Mouse (Mus musculus) ES-Bruce4 (cell line): ENCODE data around the gene Coro1c. TPM values are rescaled to one million over a fixed set of nuclear protein-coding genes. Genes with fewer than 3 reads are reported as not detected.

ENCODE experiments used
- H3K27ac ChIP-seq: 2 replicates; pipeline ENCODE4 v1.5.1; 2012; ENCODE audit warnings: low read length, inconsistent platforms; ENCODE audit not compliant: insufficient read depth
- H3K27me3 ChIP-seq: 2 replicates; pipeline ENCODE4 v1.6.1; 2012; ENCODE audit warnings: mild to moderate bottlenecking, low read length, inconsistent platforms; ENCODE audit not compliant: control insufficient read depth, poor library complexity, insufficient read depth, severe bottlenecking
- H3K36me3 ChIP-seq: 2 replicates; pipeline ENCODE4 v1.6.1; 2012; ENCODE audit warnings: inconsistent platforms, mild to moderate bottlenecking, low read length, moderate library complexity; ENCODE audit not compliant: control insufficient read depth, poor library complexity, insufficient read depth, severe bottlenecking
- H3K4me1 ChIP-seq: one replicate; pipeline ENCODE4 v1.8.1; 2011; ENCODE audit warnings: low read length; ENCODE audit not compliant: control insufficient read depth, insufficient read depth
- H3K4me3 ChIP-seq: 2 replicates; pipeline ENCODE4 v1.5.1; 2011; ENCODE audit warnings: low read depth, mild to moderate bottlenecking, low read length
- H3K9ac ChIP-seq: 2 replicates; pipeline ENCODE4 v1.6.1; 2012; ENCODE audit warnings: low read depth, mild to moderate bottlenecking, inconsistent platforms; ENCODE audit not compliant: poor library complexity, severe bottlenecking
- H3K9me3 ChIP-seq: replicated peaks from 2 replicates; pipeline ENCODE4 v1.6.1; 2012; ENCODE audit warnings: mild to moderate bottlenecking, low read length, inconsistent platforms; ENCODE audit not compliant: control insufficient read depth, poor library complexity, insufficient read depth, severe bottlenecking
- CTCF ChIP-seq: IDR thresholded peaks from one replicate; pipeline ENCODE4 v1.8.1; 2011; ENCODE audit warnings: low read depth, low read length
- EP300 ChIP-seq: IDR thresholded peaks from 2 replicates; pipeline ENCODE4 v1.6.1; 2011; ENCODE audit warnings: low read depth, low read length; ENCODE audit not compliant: insufficient read depth
- POLR2A ChIP-seq: IDR thresholded peaks from one replicate; pipeline ENCODE4 v1.8.1; 2011; ENCODE audit warnings: low read length; ENCODE audit not compliant: insufficient read depth
- polyA plus RNA-seq: library from polyadenylated mRNA; stranded (reverse); fragments of >200 nt; gene quantifications from 2 replicates; pipeline ENCODE4 v1.2.4, GENCODE M21; 2011; ENCODE audit warnings: low read depth; ENCODE audit not compliant: missing spikeins, insufficient read depth, insufficient read length

Coro1c gene
- polyA plus RNA-seq, 1 experiment, result 174 TPM

GRCm38 (mm10) chr5:113919060-113919459, 10.5 kb upstream of the Coro1c start:
- no peaks in the 10 kb centered on the region for H3K4me1 ChIP-seq
- no peaks in the 10 kb centered on the region for H3K36me3 ChIP-seq
- no peaks in the 10 kb centered on the region for H3K9me3 ChIP-seq
- H3K27me3 ChIP-seq, result no peaks in the 10 kb centered on the region
- TF ChIP-seq EP300 (no peak), CTCF (no peak), POLR2A (no peak)
- no peak overlapping the region for H3K27ac ChIP-seq
- H3K4me3 ChIP-seq, result no peak overlapping the region
- H3K9ac ChIP-seq, result no peak overlapping the region

- Histone ChIP-seq H3K27me3 (no peaks in the 10 kb centered on the region), H3K9ac (no peak overlapping the region), H3K27ac (no peak overlapping the region), H3K4me1 (no peaks in the 10 kb centered on the region), H3K36me3 (no peaks in the 10 kb centered on the region), H3K9me3 (no peaks in the 10 kb centered on the region), H3K4me3 (no peak overlapping the region)
- TF ChIP-seq CTCF, result no peak
- TF ChIP-seq POLR2A, result no peak
- no peak for TF ChIP-seq EP300
Measured at GRCm38 (mm10) chr5:113918654-113919053, 10.1 kb upstream of the Coro1c start.

- Histone ChIP-seq H3K27me3 (no peaks in the 10 kb centered on the region), H3K27ac (peak overlapping the region; percentile 69; the same call in 1 of the 2 replicates), H3K4me3 (no peak overlapping the region), H3K9ac (no peak overlapping the region), H3K36me3 (no peaks in the 10 kb centered on the region), H3K4me1 (no peaks in the 10 kb centered on the region), H3K9me3 (no peaks in the 10 kb centered on the region)
- no peak for TF ChIP-seq POLR2A
- TF ChIP-seq EP300, result no peak
- TF ChIP-seq CTCF, result no peak
Measured at GRCm38 (mm10) chr5:113910705-113911104, 2.1 kb upstream of the Coro1c start.

GRCm38 (mm10) chr5:113910065-113910701, 1.6 kb upstream of the Coro1c start:
- Histone ChIP-seq H3K9me3 (no peaks in the 10 kb centered on the region), H3K36me3 (no peaks in the 10 kb centered on the region), H3K27ac (peak overlapping the region; percentile 69), H3K27me3 (no peaks in the 10 kb centered on the region), H3K9ac (no peak overlapping the region), H3K4me1 (no peaks in the 10 kb centered on the region), H3K4me3 (0 out of 2 replicates have a peak overlapping the region, but pooled peaks have one; percentile 8)
- no peak for TF ChIP-seq POLR2A
- no peak for TF ChIP-seq EP300
- TF ChIP-seq CTCF, result no peak

- Histone ChIP-seq H3K4me1 (peaks cover 5% of the 10 kb centered on the region), H3K9me3 (no peaks in the 10 kb centered on the region), H3K9ac (peak overlapping the region; percentile 90), H3K4me3 (peak overlapping the region; percentile 85), H3K36me3 (no peaks in the 10 kb centered on the region), H3K27me3 (no peaks in the 10 kb centered on the region), H3K27ac (peak overlapping the region; percentile 65)
- TF ChIP-seq CTCF (no peak), POLR2A (no peak), EP300 (no peak)
Measured at GRCm38 (mm10) chr5:113907786-113908567, 581 bp downstream of the Coro1c start.
